Mouse (Mus musculus): ENCODE results near the gene Gm47955.

GRCm38 (mm10) chr1:82924650-82925049 lies 35.4 kb upstream of the Gm47955 start, which contains the start of gene A030014E15Rik:
- TF ChIP-seq HCFC1 (IDR thresholded peaks at IDR 0.05; ENCODE audit: borderline replicate concordance, insufficient read depth, low read length) = no peak
- TF ChIP-seq ZC3H11A (IDR thresholded peaks at IDR 0.05; ENCODE audit: borderline replicate concordance, low read depth, low read length) = no peak
- TF ChIP-seq ZNF384 (IDR thresholded peaks at IDR 0.05; ENCODE audit: low read depth, low read length) = no peak

Measured in ES-E14 (cell line).